Mouse (Mus musculus) stomach, postnatal 0 days (tissue): Measurements from ENCODE around the gene Ccl4. TPM values are rescaled to one million over a fixed set of nuclear protein-coding genes. Genes with fewer than 3 reads are reported as not detected.

Experiments
- ATAC-seq: fragments of 200-750 bp; cut with Nextera tagmentation; 2 replicates; pipeline ENCODE4 v1.8.0; 2017; ENCODE audit not compliant: low FRiP score, low TSS enrichment
- DNase-seq: peaks from one replicate; pipeline ENCODE4 v3.0.0-alpha.2; 2016; ENCODE audit warnings: low spot score
- H3K27ac ChIP-seq: fragments of 300-500 bp; sonication (generic); replicated peaks from 2 replicates; pipeline ENCODE4 v1.5.1; 2014; ENCODE audit warnings: mild to moderate bottlenecking, control low read depth
- H3K27me3 ChIP-seq: fragments of 300-500 bp; sonication (generic); 2 replicates; pipeline ENCODE4 v1.6.1; 2014; ENCODE audit warnings: low read length; ENCODE audit not compliant: control insufficient read depth, insufficient read depth
- H3K36me3 ChIP-seq: fragments of 300-500 bp; sonication (generic); 2 replicates; pipeline ENCODE4 v1.6.1; 2014; ENCODE audit warnings: low read length, mixed read lengths; ENCODE audit not compliant: control insufficient read depth, insufficient read depth
- H3K4me1 ChIP-seq: fragments of 300-500 bp; sonication (generic); replicated peaks from 2 replicates; pipeline ENCODE4 v1.6.1; 2014; ENCODE audit warnings: antibody characterized with exemption; ENCODE audit not compliant: control insufficient read depth, insufficient read depth
- H3K4me2 ChIP-seq: fragments of 300-500 bp; sonication (generic); replicated peaks from 2 replicates; pipeline ENCODE4 v1.6.1; 2014; ENCODE audit warnings: low read depth, mild to moderate bottlenecking, control low read depth, moderate library complexity
- H3K4me3 ChIP-seq: fragments of 300-500 bp; sonication (generic); 2 replicates; pipeline ENCODE4 v1.5.1; 2014; ENCODE audit warnings: low read depth, low read length, control low read depth
- H3K9ac ChIP-seq: fragments of 300-500 bp; sonication (generic); 2 replicates; pipeline ENCODE4 v1.6.1; 2014; ENCODE audit warnings: mild to moderate bottlenecking, low read length, control low read depth, mixed read lengths
- H3K9me3 ChIP-seq: fragments of 300-500 bp; sonication (generic); 2 replicates; pipeline ENCODE4 v1.6.1; 2016; ENCODE audit warnings: low read length; ENCODE audit not compliant: control insufficient read depth
- CTCF ChIP-seq: IDR thresholded peaks from 2 replicates; pipeline ENCODE4 v1.5.1; 2016; ENCODE audit warnings: antibody characterized with exemption, low read depth, mild to moderate bottlenecking, moderate library complexity
- EP300 ChIP-seq: optimal IDR thresholded peaks from 2 replicates; pipeline ENCODE3; 2016; ENCODE audit warnings: antibody characterized with exemption
- WGBS: fragments of 180-500 bp; shearing (Covaris S2); extraction: QIAGEN DNeasy Blood & Tissue Kit; methylation state at CpG from one replicate; pipeline ENCODE4 v1.1.7; 2014; 5-methylcytosine and 5-hydroxymethylcytosine counted together
- polyA plus RNA-seq: library from polyadenylated mRNA; unstranded; fragments of >200 nt; fragmentation: Nextera tagmentation; extraction: Ambion mirVana; gene quantifications from 2 replicates; pipeline ENCODE4 v1.2.1, GENCODE M21; 2015

The Ccl4 gene
- polyA plus RNA-seq, 1 experiment from 2014 or later, result 0.25 TPM

DNA sequence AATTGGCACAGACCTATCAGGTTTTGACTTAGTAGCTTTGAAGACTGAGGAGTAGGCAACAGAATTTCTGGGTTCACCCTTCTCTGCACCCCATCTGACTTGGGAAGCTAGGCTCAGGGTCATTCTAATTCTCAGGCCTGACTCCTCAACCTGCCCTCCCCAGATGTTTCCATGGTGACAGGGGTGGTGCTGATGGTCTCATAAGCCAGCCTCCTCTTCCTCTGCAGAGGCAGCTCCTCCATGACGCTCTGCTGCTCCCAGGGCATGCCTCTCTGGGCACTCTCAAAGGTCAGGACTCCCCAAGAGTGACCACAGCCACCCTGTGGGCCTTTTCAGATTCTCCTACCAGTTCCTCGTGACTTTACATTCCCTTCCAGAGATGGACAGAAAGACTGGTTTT lies 23.4 kb upstream of the Ccl4 start:
- no peaks in the 10 kb centered on the region for H3K4me1 ChIP-seq
- no peak overlapping the region for H3K27ac ChIP-seq
- no peak overlapping the region for H3K4me3 ChIP-seq
- H3K9me3 ChIP-seq, result no peaks in the 10 kb centered on the region
- no peak overlapping the region for H3K4me2 ChIP-seq
- DNase-seq (no peak), ATAC-seq (no peak)
- H3K36me3 ChIP-seq, result no peaks in the 10 kb centered on the region
- TF ChIP-seq EP300, result no peak
- TF ChIP-seq CTCF, result no peak
- H3K9ac ChIP-seq, result no peak overlapping the region
- no peaks in the 10 kb centered on the region for H3K27me3 ChIP-seq
- WGBS, result 60% methylated on average over 2 of the region's 2 CpGs

GRCm38 (mm10) chr11:83639533-83639932 lies 22.9 kb upstream of the Ccl4 start:
- H3K27ac ChIP-seq, result no peak overlapping the region
- no peak overlapping the region for H3K9ac ChIP-seq
- no peaks in the 10 kb centered on the region for H3K27me3 ChIP-seq
- H3K4me2 ChIP-seq, result no peak overlapping the region
- WGBS, result 61% methylated on average over 3 of the region's 3 CpGs
- no peak overlapping the region for H3K4me3 ChIP-seq
- DNase-seq, result no peak
- ATAC-seq, result no peak
- TF ChIP-seq CTCF, result peak; percentile 49
- TF ChIP-seq EP300, result no peak
- H3K4me1 ChIP-seq, result no peaks in the 10 kb centered on the region
- H3K36me3 ChIP-seq, result no peaks in the 10 kb centered on the region
- no peaks in the 10 kb centered on the region for H3K9me3 ChIP-seq

DNA sequence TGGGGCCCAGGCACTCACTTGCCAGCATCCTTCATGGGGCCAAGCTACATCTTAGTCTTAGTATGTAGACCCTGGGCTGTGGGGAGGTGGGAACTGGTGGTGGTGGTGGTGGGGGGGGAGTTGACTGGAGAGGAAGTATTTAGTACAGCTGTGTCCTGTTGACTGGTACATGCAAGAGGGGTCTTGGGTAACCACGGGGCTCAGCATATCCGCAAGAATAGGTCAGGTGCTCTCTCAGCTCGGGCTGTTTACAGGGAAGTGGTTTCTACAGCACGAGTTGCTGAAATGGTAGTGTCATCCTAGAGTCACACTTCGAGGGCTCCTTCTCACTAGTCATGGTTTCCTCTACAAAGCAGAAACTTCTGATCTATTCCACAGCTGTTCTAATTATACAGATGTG lies 22.2 kb upstream of the Ccl4 start:
- Histone ChIP-seq H3K27me3 (no peaks in the 10 kb centered on the region), H3K9me3 (no peaks in the 10 kb centered on the region), H3K4me3 (no peak overlapping the region), H3K27ac (no peak overlapping the region), H3K36me3 (no peaks in the 10 kb centered on the region), H3K4me1 (no peaks in the 10 kb centered on the region), H3K4me2 (no peak overlapping the region), H3K9ac (no peak overlapping the region)
- TF ChIP-seq CTCF (no peak), EP300 (no peak)
- no peak for DNase-seq
- no peak for ATAC-seq
- WGBS, result 76% methylated on average over 5 of the region's 5 CpGs

- H3K27me3 ChIP-seq, result no peaks in the 10 kb centered on the region
- no peak for TF ChIP-seq CTCF
- no peak for TF ChIP-seq EP300
- 54% methylated on average over 2 of the region's 2 CpGs for WGBS
- H3K4me1 ChIP-seq, result no peaks in the 10 kb centered on the region
- no peaks in the 10 kb centered on the region for H3K36me3 ChIP-seq
- DNase-seq (no peak), ATAC-seq (no peak)
- no peaks in the 10 kb centered on the region for H3K9me3 ChIP-seq
- no peak overlapping the region for H3K27ac ChIP-seq
- no peak overlapping the region for H3K9ac ChIP-seq
- no peak overlapping the region for H3K4me2 ChIP-seq
- no peak overlapping the region for H3K4me3 ChIP-seq
Observed at GRCm38 (mm10) chr11:83641216-83641615, 21.2 kb upstream of the Ccl4 start.

DNA sequence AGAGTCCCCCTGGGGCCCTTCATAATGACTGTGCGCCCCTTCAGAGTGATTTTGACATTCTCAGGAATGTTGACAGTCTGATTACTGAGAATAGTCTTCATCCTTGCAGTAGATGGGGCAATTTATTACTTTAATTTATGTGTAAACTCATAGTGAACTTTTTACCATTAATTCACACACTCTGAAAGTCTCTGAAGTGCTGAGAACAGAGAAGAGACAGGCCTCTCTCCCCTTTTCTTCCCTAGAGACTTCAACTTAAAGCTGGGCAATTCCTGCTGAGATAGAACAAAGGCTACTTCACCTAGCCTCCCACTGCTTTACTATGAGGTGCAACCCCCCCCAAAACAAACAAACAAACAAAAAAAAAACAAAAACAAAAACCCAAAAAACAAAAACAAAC lies 16.9 kb upstream of the Ccl4 start, which contains the start of gene Rpl9-ps1:
TSS of gene Rpl9-ps1 (minus strand) at position 101 of the 400 bp plus-strand sequence.
- H3K4me2 ChIP-seq, result no peak within 1 kb of the TSS
- H3K4me1 ChIP-seq, result no peaks in the 10 kb centered on the region
- no peak within 1 kb of the TSS for H3K27ac ChIP-seq
- no peak for DNase-seq
- WGBS, result 88% methylated on average over 1 of the region's 1 CpGs
- no peak for ATAC-seq
- no peaks in the 10 kb centered on the region for H3K9me3 ChIP-seq
- no peak for TF ChIP-seq CTCF
- no peak for TF ChIP-seq EP300
- H3K27me3 ChIP-seq, result no peaks in the 10 kb centered on the region
- H3K4me3 ChIP-seq, result no peak within 1 kb of the TSS
- H3K36me3 ChIP-seq, result no peaks in the 10 kb centered on the region
- H3K9ac ChIP-seq, result no peak within 1 kb of the TSS

GRCm38 (mm10) chr11:83646356-83647149 lies 15.8 kb upstream of the Ccl4 start:
- Histone ChIP-seq H3K27me3 (no peaks in the 10 kb centered on the region), H3K4me3 (no peak overlapping the region), H3K4me1 (no peaks in the 10 kb centered on the region), H3K4me2 (no peak overlapping the region), H3K9ac (no peak overlapping the region), H3K27ac (no peak overlapping the region), H3K9me3 (no peaks in the 10 kb centered on the region), H3K36me3 (no peaks in the 10 kb centered on the region)
- 95% methylated on average over 6 of the region's 6 CpGs for WGBS
- no peak for TF ChIP-seq EP300
- TF ChIP-seq CTCF, result no peak
- no peak for ATAC-seq
- DNase-seq, result no peak
